Comparison of ENCODE assay signal across 25 mouse cellular contexts in the genomic region with DNA sequence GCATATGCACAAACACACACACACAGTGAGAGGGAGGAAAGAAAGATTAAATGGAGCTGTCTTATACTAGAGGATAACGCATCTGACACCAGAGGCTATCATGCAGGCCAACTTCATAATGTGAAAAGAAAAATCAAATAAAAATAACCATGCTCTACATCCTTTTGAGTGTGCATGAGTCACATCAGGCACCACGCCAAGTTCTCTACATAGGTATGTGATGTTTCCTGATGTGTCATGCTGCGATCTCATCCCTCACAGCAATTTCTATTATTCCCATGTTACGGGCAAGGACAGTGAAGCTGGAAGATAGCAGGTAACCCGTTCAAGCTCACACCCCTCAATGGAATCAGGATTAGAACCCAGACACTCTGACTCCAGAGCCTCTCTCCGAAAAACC.
DNase-seq lines count a peak whose midpoint lies in the region; ATAC-seq and TF ChIP-seq lines count a peak whose summit lies in the region.
"Had no signal": no experiment of that assay in that cellular context is flagged by ENCODE, and none has a peak within 500 bp of the region (broad histone marks: within the 10 kb centered on the region; RNA-seq: fewer than 3 reads in every experiment).

No protein-coding gene starts in this region.

- no peak for ATAC-seq in limb, embryonic 14.5 days (ENCODE audit: low FRiP score, low read depth)
- ATAC-seq: forebrain, embryonic 14.5 days; hindbrain, postnatal 0 days; intestine, postnatal 0 days; liver, embryonic 12.5 days; midbrain, embryonic 13.5 days had no signal

- H3K4me3 ChIP-seq in limb, embryonic 14.5 days (replicated peaks; ENCODE audit: low read length) = no peak overlapping the region
- H3K4me3 ChIP-seq in limb, embryonic 10.5 days = no peak overlapping the region
- H3K4me3 ChIP-seq: embryonic facial prominence, embryonic 12.5 days; heart, adult 2 months; heart, embryonic 15.5 days; hindbrain, embryonic 10.5 days; layer of hippocampus, adult 2 months; liver, embryonic 12.5 days; lung, embryonic 15.5 days; midbrain, embryonic 13.5 days; neural tube, embryonic 12.5 days had no signal

- H3K9ac ChIP-seq in limb, embryonic 14.5 days (ENCODE audit: low read depth, low read length, severe bottlenecking) = no peak overlapping the region
- H3K9ac ChIP-seq: embryonic facial prominence, embryonic 12.5 days; heart, embryonic 15.5 days; liver, embryonic 12.5 days; lung, embryonic 15.5 days; midbrain, embryonic 13.5 days; neural tube, embryonic 12.5 days had no signal

- TF ChIP-seq POLR2A in limb, embryonic 14.5 days (IDR thresholded peaks at IDR 0.05; ENCODE audit: borderline replicate concordance, extremely low read depth, insufficient read depth, insufficient read length) = no peak

- DNase-seq in adrenal gland, adult 2 months = peak; percentile 10
- no peak for DNase-seq in adrenal gland, adult 8-10 months
- DNase-seq in limb, embryonic 14.5 days (ENCODE audit: low spot score) = peak; percentile 48
- no peak for DNase-seq in limb, embryonic 10.5 days (ENCODE audit: low spot score)
- peak; percentile 91 for DNase-seq in 3T3-L1 (ENCODE audit: low read depth, low spot score)
- peak; percentile 35 to 39 for DNase-seq in adrenal gland, postnatal 36 days
- no peak for DNase-seq in frontal cortex, postnatal 10 days (ENCODE audit: low spot score in 2 of 2)
- DNase-seq: cerebellum, adult 9-10 months; gastrocnemius, postnatal 14 days; heart, adult 2 months; layer of hippocampus, postnatal 36 days; right cerebral cortex, adult 18-20 months had no signal

- H3K4me2 ChIP-seq in limb, embryonic 14.5 days (replicated peaks; ENCODE audit: low read depth, low read length, severe bottlenecking) = no peak overlapping the region
- H3K4me2 ChIP-seq: embryonic facial prominence, embryonic 12.5 days; heart, embryonic 15.5 days; liver, embryonic 12.5 days; lung, embryonic 15.5 days; midbrain, embryonic 13.5 days; neural tube, embryonic 12.5 days had no signal

- WGBS in limb, embryonic 14.5 days = 84% methylated on average over 6 of the region's 6 CpGs
- WGBS in limb, embryonic 10.5 days = 92% methylated on average over 6 of the region's 6 CpGs

- H3K27me3 ChIP-seq in limb, embryonic 14.5 days (ENCODE audit: control insufficient read depth, insufficient read depth, low read length) = no peaks in the 10 kb centered on the region
- no peaks in the 10 kb centered on the region for H3K27me3 ChIP-seq in limb, embryonic 10.5 days (ENCODE audit: low read depth, poor library complexity, severe bottlenecking)
- H3K27me3 ChIP-seq: embryonic facial prominence, embryonic 12.5 days; heart, embryonic 15.5 days; liver, embryonic 12.5 days; lung, embryonic 15.5 days; neural tube, embryonic 12.5 days had no signal

- H3K36me3 ChIP-seq in limb, embryonic 14.5 days (ENCODE audit: control insufficient read depth, insufficient read depth, low read length) = no peaks in the 10 kb centered on the region
- no peaks in the 10 kb centered on the region for H3K36me3 ChIP-seq in limb, embryonic 10.5 days
- H3K36me3 ChIP-seq: embryonic facial prominence, embryonic 12.5 days; G1E; heart, embryonic 15.5 days; hindbrain, embryonic 10.5 days; liver, embryonic 12.5 days; lung, embryonic 15.5 days; midbrain, embryonic 13.5 days; neural tube, embryonic 12.5 days had no signal

- no peak overlapping the region for H3K27ac ChIP-seq in limb, embryonic 14.5 days (replicated peaks; ENCODE audit: low read depth, low read length)
- no peak overlapping the region for H3K27ac ChIP-seq in limb, embryonic 10.5 days
- H3K27ac ChIP-seq: embryonic facial prominence, embryonic 12.5 days; heart, adult 2 months; heart, embryonic 15.5 days; hindbrain, embryonic 10.5 days; hindbrain, postnatal 0 days; kidney, postnatal 0 days; layer of hippocampus, adult 2 months; liver, embryonic 12.5 days; lung, embryonic 15.5 days; midbrain, embryonic 13.5 days; neural tube, embryonic 12.5 days had no signal

- H3K4me1 ChIP-seq in limb, embryonic 14.5 days (ENCODE audit: control insufficient read depth, insufficient read depth, low read length) = no peaks in the 10 kb centered on the region
- peaks cover 9% of the 10 kb centered on the region; the same call in 1 of the 2 replicates for H3K4me1 ChIP-seq in limb, embryonic 10.5 days
- H3K4me1 ChIP-seq: heart, embryonic 15.5 days; liver, embryonic 12.5 days; neural tube, embryonic 12.5 days had no signal

- H3K9me3 ChIP-seq in limb, embryonic 14.5 days (ENCODE audit: control insufficient read depth, low read length) = no peaks in the 10 kb centered on the region
- no peaks in the 10 kb centered on the region for H3K9me3 ChIP-seq in limb, embryonic 10.5 days (replicated peaks)
- H3K9me3 ChIP-seq: embryonic facial prominence, embryonic 12.5 days; heart, embryonic 15.5 days; hindbrain, embryonic 10.5 days; liver, embryonic 12.5 days; lung, embryonic 15.5 days; midbrain, embryonic 13.5 days; neural tube, embryonic 12.5 days had no signal

Comparison
In these comparisons a context has a peak if more than half of its experiments do, and no peak if none do; other contexts are left out.
1. DNase-seq: peak in adrenal gland, adult 2 months (single experiment), limb, embryonic 14.5 days (single experiment), 3T3-L1 (single experiment) and adrenal gland, postnatal 36 days (2 of 2); none in adrenal gland, adult 8-10 months (single experiment), limb, embryonic 10.5 days (single experiment) and frontal cortex, postnatal 10 days (0 of 2).